Mouse (Mus musculus): Measurements from ENCODE around the gene Gm10570.

The Gm10570 gene

DNA sequence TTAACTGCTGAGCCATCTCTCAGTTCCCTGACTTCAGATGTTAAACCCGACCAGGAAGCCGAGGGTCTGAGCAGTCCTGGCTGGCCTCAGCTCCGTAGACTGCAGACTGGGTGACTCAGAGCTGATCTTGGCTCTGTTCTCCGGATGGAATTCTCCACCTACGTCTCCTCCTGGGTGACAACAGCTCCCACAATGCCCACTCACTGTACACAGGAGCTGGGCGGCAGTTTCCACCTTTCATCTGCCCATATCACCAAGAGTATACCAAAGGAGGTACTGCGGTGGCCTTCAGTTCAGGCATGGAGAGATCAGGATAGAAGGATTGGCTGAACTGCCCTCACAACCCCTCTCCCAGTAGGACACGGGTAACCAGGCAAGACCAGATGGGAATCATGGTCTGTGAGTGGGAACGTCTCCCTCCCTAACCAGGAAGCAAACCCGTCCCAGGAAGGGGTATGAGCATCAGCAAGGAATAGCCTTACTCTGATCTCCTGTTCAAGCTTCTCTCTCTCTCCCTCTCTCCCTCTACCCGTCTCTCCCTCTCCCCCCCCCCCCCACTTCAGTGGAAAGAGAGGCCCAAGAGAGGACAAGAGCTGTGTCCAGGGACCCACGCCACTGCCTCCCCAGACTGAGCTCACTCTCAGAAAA, 34.7 kb downstream of the Gm10570 start:
- no peak for DNase-seq (ENCODE audit: low spot score in 2 of 2)

DNA sequence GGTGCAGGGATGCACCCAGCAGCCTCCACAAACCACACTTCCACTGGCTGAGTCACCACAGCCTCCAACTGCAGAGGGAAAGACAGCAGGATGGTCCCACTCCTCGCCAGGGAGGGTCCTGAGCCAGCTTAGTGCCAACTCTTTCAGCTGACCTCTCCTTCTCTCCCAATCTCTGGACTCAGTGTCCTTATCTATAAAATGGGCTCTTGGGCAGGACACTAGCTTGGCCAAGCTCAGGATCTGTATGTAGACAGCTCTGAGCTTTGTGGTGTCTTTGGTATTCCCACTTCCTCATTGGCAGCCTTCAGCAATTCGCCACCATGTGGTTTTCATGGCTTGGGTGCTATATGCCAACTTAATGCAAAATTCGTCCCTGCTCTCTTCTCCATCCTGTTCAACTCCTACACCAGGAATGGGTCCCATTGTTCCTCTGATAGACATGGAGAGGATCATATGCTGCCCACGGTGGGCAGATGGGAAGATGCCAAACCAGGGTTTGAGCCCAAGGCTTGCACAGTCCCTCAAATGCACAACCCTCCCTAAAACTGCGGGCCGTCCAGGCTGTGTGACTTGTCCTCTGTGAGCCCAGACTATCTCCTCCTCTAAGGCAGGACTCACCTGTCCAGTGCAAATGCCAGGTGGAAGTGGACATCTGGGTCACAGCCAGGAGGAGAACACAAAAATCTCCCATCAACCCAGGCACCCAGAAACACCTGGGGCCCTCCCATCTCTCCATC, 37.7 kb downstream of the Gm10570 start:
- no peak for DNase-seq (ENCODE audit: low spot score in 2 of 2)

DNA sequence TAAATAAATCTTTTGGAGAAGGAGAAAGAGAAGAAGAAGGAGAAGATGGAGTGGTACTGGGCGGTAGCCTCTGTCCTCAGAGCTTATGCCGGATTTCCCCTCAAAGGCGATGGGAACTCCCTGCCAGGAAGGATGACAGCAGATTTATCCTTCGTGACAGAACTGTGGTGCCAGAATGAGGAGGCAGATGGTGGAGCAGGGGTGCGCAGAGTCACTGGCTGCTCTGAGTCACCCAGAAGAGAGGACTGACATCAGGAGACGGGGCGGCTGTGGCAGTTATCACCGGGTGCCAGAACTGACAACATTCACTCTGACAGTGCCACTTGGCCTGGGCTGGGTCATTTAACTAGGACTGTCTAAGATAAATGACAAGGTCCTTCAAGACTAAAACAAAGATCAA, 38.4 kb downstream of the Gm10570 start:
- no peak for DNase-seq (ENCODE audit: low spot score in 2 of 2)

DNA sequence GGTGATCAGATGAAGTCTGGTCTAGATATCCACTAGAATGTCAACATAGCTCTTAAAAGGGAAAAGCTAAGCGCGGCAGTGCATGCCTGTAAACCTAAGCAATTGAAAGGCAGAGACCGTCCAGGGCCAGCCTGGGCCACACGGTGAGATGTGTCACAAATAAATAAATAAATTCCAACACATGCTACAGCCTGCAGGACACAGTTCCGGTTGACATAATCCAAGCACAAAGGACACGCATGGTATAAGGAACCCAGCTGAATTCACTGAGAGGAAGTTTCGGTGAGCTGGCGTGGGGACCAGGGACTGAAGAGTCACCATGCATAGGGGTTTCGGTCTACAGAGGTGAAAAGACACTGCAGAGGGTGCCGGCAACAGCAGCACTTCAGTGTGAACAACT, 39.7 kb downstream of the Gm10570 start:
- no peak for DNase-seq (ENCODE audit: low spot score in 2 of 2)

DNA sequence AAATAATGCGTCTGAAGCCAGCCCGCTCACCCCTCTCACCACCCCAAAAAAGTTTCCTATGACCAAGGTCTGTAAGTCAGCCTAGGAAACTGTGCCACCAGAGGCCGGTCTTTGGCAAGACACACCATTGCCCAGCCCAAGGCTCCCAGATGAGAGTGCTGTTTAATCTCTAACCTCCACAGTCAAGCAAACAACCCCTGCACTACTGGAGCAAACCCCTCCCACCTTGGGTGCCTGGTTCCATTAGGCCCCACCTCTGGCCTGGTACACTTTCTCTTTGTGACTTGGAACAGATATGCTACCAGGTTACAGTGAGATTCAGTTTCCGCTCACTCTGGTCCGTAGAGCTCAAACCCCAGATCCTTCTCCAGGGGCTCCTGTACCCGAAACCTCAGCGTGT, 41.4 kb downstream of the Gm10570 start:
- no peak for DNase-seq (ENCODE audit: low spot score in 2 of 2)

DNA sequence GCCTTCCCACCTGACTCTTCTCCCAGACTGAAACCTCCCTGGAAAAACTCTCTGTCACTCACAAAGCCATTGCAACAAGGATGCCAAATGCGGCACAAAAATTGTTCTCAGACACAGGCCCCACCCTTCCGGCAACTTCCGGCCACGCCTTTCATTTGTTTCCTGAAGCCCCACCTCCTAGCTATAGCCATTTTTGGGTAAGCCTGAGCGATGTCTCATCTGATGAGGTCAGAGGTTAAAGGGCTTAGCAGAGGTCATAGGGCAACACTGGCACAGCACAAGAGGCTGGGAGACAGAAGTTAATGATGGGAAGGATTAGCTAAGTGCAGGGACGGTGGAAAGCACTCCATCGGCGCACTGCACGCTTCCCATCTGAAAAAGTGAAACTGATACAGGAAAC, 41.9 kb downstream of the Gm10570 start:
- no peak for DNase-seq (ENCODE audit: low spot score in 2 of 2)

DNA sequence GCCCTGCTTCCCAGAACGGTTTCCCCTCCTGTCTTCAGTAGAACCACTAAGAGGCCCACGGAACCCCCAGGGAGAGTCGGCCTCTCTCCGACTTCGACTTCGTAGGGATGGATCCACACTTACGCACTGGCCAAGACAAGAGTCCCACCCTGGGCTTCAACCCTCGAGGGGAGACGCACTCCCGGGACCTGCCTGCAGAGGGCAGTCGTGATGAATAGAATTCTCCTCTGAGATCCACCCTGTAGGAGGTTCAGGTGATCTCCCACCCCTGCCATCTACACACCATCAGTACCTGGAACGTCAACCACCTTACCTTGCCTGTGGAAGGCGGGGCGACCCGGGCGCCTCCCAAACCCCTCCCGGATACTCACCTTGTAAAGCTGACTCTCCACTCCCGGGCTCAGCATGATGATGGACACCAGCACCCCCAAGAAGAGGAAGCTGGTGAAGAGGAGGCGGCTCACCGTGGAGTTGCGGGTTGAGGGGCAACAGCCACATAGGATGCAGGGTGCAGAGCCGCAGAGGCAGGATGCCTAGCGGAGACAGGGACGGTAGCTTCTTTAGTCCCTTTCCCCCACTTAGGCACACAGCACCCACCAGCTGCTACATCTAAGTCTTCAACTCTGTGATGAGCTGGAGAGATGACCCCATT, 43.6 kb downstream of the Gm10570 start:
- peak; percentile 74 to 89 for DNase-seq (ENCODE audit: low spot score in 2 of 2)

DNA sequence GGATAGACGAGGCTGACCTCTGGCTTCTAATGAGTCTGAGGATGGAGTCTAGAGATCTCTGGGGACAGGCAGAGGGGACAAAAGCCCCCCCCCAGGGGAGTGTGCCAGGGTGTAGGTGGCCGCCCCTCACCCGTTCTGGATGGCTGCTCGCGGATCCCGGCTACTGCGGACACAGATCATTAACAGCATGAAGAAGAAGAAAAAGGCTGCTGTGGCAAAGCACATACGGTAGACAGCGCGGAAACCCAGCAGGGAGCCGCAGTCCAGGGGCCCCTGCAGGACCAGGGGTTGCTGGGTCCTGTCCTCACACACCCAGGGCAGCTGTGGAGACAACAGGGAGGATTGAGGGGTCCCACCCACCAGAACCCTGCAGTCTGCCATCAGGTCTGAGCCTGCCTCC, 44.3 kb downstream of the Gm10570 start:
- DNase-seq (ENCODE audit: low spot score in 2 of 2) = no peak

DNA sequence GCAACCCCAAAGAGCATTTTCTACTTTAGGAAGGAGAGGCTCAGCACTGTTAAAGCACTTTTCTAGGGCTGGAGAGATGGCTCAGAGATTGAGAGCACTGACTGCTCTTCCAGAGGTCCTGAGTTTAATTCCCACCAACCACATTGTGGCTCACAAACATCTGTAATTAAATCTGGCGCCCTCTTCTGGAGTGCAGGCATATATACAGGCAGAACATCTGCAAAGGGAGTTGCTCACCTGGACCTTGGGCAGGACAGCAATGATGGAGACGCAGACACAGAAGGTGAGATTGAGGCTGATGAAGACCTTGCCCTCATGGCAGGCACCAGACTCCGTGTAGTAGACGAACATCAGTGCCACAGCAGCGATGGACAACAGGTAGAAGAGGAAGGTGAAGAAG, 48.1 kb downstream of the Gm10570 start:
- no peak for DNase-seq (ENCODE audit: low spot score in 2 of 2)
